Mouse (Mus musculus) cerebellum, adult 2 months (tissue): ENCODE results near the gene Pilrb1. TPM values are rescaled to one million over a fixed set of nuclear protein-coding genes. Genes with fewer than 3 reads are reported as not detected.
"Not testable (repeated sequence)": the region's sequence is repeated elsewhere in the genome, so short reads cannot be mapped to it uniquely, and the experiment has no call there.

Experiments
- DNase-seq, 2 experiments: peaks; one replicate each; pipeline ENCODE4 v3.0.0; 2021
- H3K27ac ChIP-seq: fragments of 200-500 bp; 2 replicates; pipeline ENCODE4 v1.5.1; 2012; ENCODE audit warnings: low read length, control low read depth, inconsistent platforms; ENCODE audit not compliant: insufficient read depth
- H3K27me3 ChIP-seq: fragments of 200-500 bp; 2 replicates; pipeline ENCODE4 v1.6.1; 2012; ENCODE audit warnings: inconsistent platforms, mild to moderate bottlenecking, low read length, moderate library complexity; ENCODE audit not compliant: control insufficient read depth, insufficient read depth
- H3K4me1 ChIP-seq: fragments of 200-500 bp; 2 replicates; pipeline ENCODE4 v1.6.1; 2011; ENCODE audit warnings: low read length; ENCODE audit not compliant: control insufficient read depth, insufficient read depth
- H3K4me3 ChIP-seq: fragments of 200-500 bp; replicated peaks from 2 replicates; pipeline ENCODE3; 2011; ENCODE audit warnings: mild to moderate bottlenecking, low read depth, low read length, control low read depth; ENCODE audit not compliant: insufficient read depth
- CTCF ChIP-seq: fragments of 200-500 bp; IDR thresholded peaks from 2 replicates; pipeline ENCODE4 v1.5.1; 2011; ENCODE audit warnings: low read depth, mild to moderate bottlenecking, control low read depth, low read length, moderate library complexity, borderline replicate concordance; ENCODE audit not compliant: insufficient read depth
- POLR2A ChIP-seq: fragments of 200-500 bp; IDR thresholded peaks from 2 replicates; pipeline ENCODE4 v1.6.1; 2011; ENCODE audit warnings: low read length, control low read depth, borderline replicate concordance; ENCODE audit not compliant: insufficient read depth
- WGBS: fragments of 180-500 bp; shearing (Covaris S2); methylation state at CpG from one replicate; pipeline ENCODE4 v1.1.7; 2018; 5-methylcytosine and 5-hydroxymethylcytosine counted together
- polyA plus RNA-seq: library from polyadenylated mRNA; depleted of rRNA; stranded (reverse); fragments of >200 nt; gene quantifications from 2 replicates; pipeline ENCODE4 v1.2.3, GENCODE M21; 2012

The Pilrb1 gene
- polyA plus RNA-seq, 1 experiment = not detected

DNA sequence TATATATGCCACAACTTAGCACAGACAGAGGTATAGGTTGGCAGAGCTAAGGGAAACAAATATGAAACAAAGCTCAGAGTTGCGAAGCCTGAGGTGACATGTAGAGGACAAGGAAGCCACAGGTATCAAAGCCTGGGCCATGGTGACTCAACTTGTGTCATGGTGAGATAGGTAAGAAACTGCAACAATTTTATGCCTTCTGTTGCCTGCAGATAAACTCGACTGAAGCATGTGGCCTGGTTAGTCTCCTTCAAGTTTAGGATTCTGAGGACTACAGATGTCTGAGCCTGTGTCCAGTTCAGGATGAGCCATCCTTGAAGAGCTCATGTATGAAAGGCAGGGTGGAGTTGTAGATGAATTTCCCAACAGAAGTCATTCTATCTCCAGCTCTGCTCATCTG lies 17.1 kb upstream of the Pilrb1 start:
- Histone ChIP-seq H3K4me1 (no peaks in the 10 kb centered on the region), H3K27ac (no peak overlapping the region), H3K4me3 (no peak overlapping the region), H3K27me3 (no peaks in the 10 kb centered on the region)
- TF ChIP-seq POLR2A (no peak), CTCF (no peak)
- WGBS = 89% methylated on average over 2 of the region's 2 CpGs
- no peak for DNase-seq

DNA sequence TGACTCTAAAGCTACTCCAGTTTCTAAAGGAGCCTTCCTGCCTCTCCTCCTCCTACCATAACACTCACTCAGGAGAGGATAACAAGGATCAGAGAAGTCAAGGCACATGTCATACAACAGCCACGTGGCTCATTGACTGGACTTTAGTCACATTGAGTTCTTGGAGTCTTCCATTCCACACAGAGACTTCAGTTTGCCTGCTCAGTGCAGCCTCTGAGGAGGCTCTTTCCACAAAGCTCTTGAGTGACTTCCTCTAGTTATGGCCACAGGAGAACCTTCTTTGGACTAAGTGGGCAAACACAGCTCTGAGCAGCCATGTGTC lies 14.4 kb upstream of the Pilrb1 start:
- not testable (repeated sequence) for H3K27ac ChIP-seq, H3K4me1 ChIP-seq, H3K27me3 ChIP-seq, H3K4me3 ChIP-seq, DNase-seq
- 27% methylated on average over 1 of the region's 1 CpGs for WGBS

DNA sequence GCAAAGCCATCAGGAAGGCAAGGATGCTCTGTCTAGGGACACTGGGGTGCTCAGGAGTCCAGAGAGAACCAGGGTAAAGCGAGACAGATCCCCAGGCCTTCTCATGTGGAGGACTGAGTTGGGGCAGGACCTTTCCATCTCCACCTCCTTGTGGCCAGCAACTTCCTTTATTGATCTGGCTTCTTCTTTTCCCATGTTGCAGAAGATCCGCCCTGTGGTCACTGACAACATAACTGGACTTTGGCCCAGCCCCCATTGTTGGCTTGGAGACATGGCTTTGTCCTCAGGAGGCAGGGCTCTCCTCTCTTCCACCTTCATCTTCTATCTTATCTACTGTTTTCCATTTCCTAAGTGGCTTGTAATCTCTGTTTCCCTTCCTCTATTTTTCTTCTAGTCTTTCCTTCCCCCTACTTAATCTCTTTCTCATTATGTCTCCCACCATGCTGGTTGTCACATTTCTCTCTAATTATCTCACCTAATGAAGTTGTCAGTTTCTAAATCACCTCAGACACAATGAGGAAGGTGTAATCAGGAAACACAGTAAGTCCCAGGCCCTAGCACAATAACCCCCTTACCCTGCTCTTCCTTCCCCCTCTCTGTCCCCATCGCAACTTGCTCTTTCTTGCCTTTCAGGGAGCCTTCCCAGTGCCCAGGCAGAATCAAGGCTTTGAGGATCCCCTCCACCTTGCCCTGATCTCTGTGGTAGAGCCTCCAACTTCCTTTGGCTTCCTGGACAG lies 13.9 kb upstream of the Pilrb1 start, which contains the start of gene Pilrb2:
TSS of gene Pilrb2 (minus strand) at position 172 of the 737 bp plus-strand sequence.
- H3K4me1 ChIP-seq, DNase-seq, H3K27ac ChIP-seq, H3K4me3 ChIP-seq, H3K27me3 ChIP-seq: not testable (repeated sequence)
- 68% methylated on average over 3 of the region's 3 CpGs for WGBS

DNA sequence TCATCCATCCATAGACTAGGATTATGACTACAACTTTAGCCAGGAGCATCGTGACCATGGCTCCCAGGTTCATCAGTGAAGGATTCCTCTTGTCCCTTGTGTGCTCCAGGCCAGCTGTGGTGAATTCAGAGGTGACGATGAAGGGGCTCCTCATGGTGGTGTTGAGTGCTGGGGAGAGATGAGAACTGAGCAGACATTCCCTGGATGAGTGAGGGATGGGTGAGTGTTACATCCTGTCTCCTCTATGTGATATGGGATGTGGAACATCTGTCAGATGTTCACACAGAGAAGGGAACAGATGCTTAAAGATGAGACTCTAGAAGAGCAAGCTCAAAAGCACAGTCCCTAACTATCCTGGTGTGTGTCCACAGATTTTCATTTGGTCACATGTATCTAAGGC lies 10.7 kb upstream of the Pilrb1 start:
- not testable (repeated sequence) for H3K4me3 ChIP-seq, H3K27me3 ChIP-seq, H3K27ac ChIP-seq, H3K4me1 ChIP-seq, DNase-seq
- 69% methylated on average over 2 of the region's 2 CpGs for WGBS

DNA sequence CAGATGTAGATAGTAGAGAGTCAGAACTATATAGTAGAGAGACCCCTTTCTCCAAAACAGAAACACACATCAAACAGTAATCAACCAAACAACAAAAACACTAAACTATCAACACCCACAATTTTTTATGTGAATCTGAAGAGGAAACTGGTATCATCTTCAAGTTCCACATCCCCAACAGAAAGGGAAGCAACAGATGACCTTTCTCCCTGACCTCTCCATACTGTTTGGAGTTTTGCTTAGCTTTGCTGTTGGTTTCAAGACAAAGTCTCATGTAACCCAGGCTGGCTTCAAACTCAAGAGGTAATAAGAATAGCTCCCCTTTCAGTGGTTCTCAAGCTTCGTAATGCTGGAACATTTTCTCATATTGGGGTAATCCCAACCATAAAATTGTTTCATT lies 6.1 kb upstream of the Pilrb1 start:
- DNase-seq = not testable (repeated sequence)

DNA sequence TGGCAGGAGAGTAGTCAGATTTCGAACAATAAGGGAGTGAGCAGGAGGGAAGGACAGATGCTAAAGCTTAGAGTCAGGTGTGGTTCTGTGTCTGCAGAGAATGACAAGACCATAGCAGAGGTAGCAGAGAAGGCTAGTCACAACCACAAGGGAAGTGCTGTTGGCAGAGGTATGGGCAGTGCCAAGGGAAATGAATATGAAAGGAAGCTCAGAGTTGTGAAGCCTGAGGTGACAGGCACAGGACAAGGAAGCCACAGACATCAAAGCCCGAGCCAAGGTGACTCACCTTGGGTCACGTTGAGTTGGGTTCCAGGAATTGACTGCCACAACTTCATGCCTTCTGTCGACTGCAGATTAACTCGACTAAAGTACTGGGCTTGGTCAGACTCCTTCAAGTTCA lies 1.0 kb downstream of the Pilrb1 start:
- H3K27me3 ChIP-seq, H3K4me3 ChIP-seq, H3K27ac ChIP-seq, DNase-seq, H3K4me1 ChIP-seq: not testable (repeated sequence)
- WGBS = 70% methylated on average over 5 of the region's 5 CpGs

More for the DNA sequence above, 6.1 kb upstream of the Pilrb1 start:
- not testable (repeated sequence) for H3K27me3 ChIP-seq, H3K27ac ChIP-seq, H3K4me3 ChIP-seq, H3K4me1 ChIP-seq
- 87% methylated on average over 1 of the region's 1 CpGs for WGBS

DNA sequence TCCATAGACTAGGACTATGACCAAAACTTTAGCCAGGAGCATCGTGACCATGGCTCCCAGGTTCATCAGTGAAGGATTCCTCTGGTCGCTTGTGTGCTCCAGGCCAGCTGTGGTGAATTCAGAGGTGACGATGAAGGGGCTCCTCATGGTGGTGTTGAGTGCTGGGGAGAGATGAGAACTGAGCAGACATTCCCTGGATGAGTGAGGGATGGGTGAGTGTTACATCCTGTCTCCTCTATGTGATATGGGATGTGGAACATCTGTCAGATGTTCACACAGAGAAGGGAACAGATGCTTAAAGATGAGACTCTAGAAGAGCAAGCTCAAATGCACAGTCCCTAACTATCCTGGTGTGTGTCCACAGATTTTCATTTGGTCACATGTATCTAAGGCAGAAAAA lies 3.0 kb downstream of the Pilrb1 start:
- H3K4me3 ChIP-seq, H3K4me1 ChIP-seq, DNase-seq, H3K27me3 ChIP-seq, H3K27ac ChIP-seq: not testable (repeated sequence)
- WGBS = 79% methylated on average over 3 of the region's 3 CpGs

DNA sequence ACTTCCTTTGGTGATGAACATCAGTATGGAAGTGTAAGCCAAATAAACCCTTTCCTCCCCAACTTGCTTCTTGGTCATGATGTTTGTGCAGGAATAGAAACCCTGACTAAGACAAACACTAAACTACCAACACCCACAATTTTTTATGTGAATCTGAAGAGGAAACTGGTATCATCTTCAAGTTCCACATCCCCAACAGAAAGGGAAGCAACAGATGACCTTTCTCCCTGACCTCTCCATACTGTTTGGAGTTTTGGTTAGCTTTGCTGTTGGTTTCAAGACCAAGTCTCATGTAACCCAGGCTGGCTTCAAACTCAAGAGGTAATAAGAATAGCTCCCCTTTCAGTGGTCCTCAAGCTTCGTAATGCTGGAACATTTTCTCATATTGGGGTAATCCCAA lies 7.6 kb downstream of the Pilrb1 start:
- H3K27me3 ChIP-seq, H3K4me1 ChIP-seq, H3K4me3 ChIP-seq, H3K27ac ChIP-seq, DNase-seq: not testable (repeated sequence)
- 84% methylated on average over 1 of the region's 1 CpGs for WGBS

DNA sequence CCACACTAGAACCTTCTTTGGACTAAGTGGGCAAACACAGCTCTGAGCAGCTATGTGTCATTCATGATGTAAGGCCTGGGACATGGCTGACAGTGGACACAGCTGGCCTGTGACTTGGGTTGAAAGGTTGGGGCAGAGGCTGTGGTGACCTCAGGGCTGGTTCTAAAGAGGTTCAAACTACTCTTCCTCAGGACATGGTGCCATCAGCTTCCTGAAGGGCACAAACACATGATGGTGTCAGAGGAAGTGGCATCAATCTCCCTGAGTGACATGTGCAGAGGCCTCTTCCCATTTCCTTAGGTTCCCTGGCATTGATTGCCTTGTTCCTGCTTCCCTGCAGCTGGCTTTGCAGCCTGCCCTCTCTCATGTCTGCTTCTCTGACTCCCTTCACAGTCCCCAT lies 20.8 kb downstream of the Pilrb1 start:
- not testable (repeated sequence) for H3K27ac ChIP-seq, H3K4me1 ChIP-seq, H3K27me3 ChIP-seq, DNase-seq, H3K4me3 ChIP-seq

DNA sequence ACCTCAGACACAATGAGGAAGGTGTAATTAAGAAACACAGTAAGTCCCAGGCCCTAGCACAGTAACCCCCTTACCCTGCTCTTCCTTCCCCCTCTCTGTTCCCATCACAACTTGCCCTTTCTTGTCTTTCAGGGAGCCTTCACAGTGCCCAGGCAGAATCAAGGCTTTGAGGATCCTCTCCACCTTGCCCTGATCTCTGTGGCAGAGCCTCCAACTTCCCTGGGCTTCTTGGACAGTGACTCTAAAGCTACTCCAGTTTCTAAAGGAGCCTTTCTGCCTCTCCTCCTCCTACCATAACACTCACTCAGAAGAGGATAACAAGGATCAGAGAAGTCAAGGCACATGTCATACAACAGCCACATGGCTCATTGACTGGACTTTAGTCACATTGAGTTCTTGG lies 21.3 kb downstream of the Pilrb1 start:
- Histone ChIP-seq H3K27ac (no peak overlapping the region), H3K27me3 (no peaks in the 10 kb centered on the region), H3K4me1 (no peaks in the 10 kb centered on the region), H3K4me3 (no peak overlapping the region)
- no peak for DNase-seq
- no peak for TF ChIP-seq CTCF
- no peak for TF ChIP-seq POLR2A

DNA sequence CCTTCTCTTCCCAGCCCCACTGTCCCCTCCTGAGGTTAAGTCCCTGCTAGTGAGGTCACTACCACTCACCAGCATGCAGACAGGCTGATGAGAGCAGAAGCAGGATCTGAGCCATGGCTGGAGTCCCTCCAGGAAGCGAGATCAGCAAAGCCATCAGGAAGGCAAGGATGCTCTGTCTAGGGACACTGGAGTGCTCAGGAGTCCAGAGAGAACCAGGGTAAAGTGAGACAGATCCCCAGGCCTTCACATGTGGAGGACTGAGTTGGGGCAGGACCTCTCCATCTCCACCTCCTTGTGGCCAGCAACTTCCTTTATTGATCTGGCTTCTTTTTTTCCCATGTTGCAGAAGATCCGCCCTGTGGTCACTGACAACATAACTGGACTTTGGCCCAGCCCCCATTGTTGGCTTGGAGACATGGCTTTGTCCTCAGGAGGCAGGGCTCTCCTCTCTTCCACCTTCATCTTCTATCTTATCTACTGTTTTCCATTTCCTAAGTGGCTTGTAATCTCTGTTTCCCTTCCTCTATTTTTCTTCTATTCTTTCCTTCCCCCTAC lies 21.9 kb downstream of the Pilrb1 start, which contains the start of gene Pilra:
TSS of gene Pilra (minus strand) at position 316 of the 555 bp plus-strand sequence.
- 34% methylated on average over 2 of the region's 2 CpGs for WGBS
- not testable (repeated sequence) for H3K27me3 ChIP-seq, DNase-seq, H3K27ac ChIP-seq, H3K4me1 ChIP-seq, H3K4me3 ChIP-seq
